Comparison of ENCODE assay signal across 13 mouse cellular contexts in genomic region chr2:155537761-155538462, GRCm38 (mm10). TPM values are rescaled to one million over a fixed set of nuclear protein-coding genes. Genes with fewer than 3 reads are reported as not detected.
DNase-seq lines count a peak whose midpoint lies in the region; ATAC-seq and TF ChIP-seq lines count a peak whose summit lies in the region.
"Had no signal": no experiment of that assay in that cellular context is flagged by ENCODE, and none has a peak within 500 bp of the region (broad histone marks: within the 10 kb centered on the region; RNA-seq: fewer than 3 reads in every experiment).

No protein-coding gene starts in this region.

- no peaks in the 10 kb centered on the region for H3K36me3 ChIP-seq in stomach, postnatal 0 days (ENCODE audit: control insufficient read depth, insufficient read depth, low read length)
- H3K36me3 ChIP-seq: limb, embryonic 12.5 days had no signal

- no peaks in the 10 kb centered on the region for H3K4me1 ChIP-seq in stomach, postnatal 0 days (replicated peaks; ENCODE audit: control insufficient read depth, insufficient read depth)
- H3K4me1 ChIP-seq: forebrain, embryonic 13.5 days; limb, embryonic 12.5 days had no signal

- H3K27me3 ChIP-seq in stomach, postnatal 0 days (ENCODE audit: control insufficient read depth, insufficient read depth, low read length): no peaks in the 10 kb centered on the region
- H3K27me3 ChIP-seq: forebrain, embryonic 13.5 days; limb, embryonic 12.5 days had no signal

- DNase-seq in adrenal gland, adult 8-10 months: peak; percentile 24
- no peak for DNase-seq in adrenal gland, adult 18-20 months (ENCODE audit: low spot score in 2 of 2)
- DNase-seq in retina, postnatal 1 day: peak; percentile 3
- no peak for DNase-seq in retina, embryonic 14.5 days (ENCODE audit: low spot score)
- peak; percentile 72 for DNase-seq in induced T-regulatory cell, adult 2 months (ENCODE audit: low read depth)
- DNase-seq in stomach, postnatal 0 days (ENCODE audit: low spot score): no peak
- DNase-seq in cerebellum, adult 18-20 months: no peak
- DNase-seq in urinary bladder, postnatal 10 days (ENCODE audit: low spot score): no peak
- DNase-seq: gastrocnemius, postnatal 14 days; heart, postnatal 14 days; kidney, adult 11 months had no signal

- H3K27ac ChIP-seq in stomach, postnatal 0 days (replicated peaks): no peak overlapping the region
- H3K27ac ChIP-seq: forebrain, embryonic 13.5 days; limb, embryonic 12.5 days had no signal

- H3K4me2 ChIP-seq in stomach, postnatal 0 days (replicated peaks; ENCODE audit: low read depth): no peak overlapping the region
- H3K4me2 ChIP-seq: forebrain, embryonic 13.5 days; limb, embryonic 12.5 days had no signal

- ATAC-seq in stomach, postnatal 0 days (ENCODE audit: low FRiP score, low TSS enrichment): 0 out of 2 replicates have a peak, but pooled peaks have one; percentile 35
- ATAC-seq: forebrain, embryonic 13.5 days had no signal

- TF ChIP-seq CTCF in stomach, postnatal 0 days (IDR thresholded peaks at IDR 0.05; ENCODE audit: low read depth): no peak

- no peak overlapping the region for H3K4me3 ChIP-seq in stomach, postnatal 0 days (ENCODE audit: low read depth, low read length)
- H3K4me3 ChIP-seq: forebrain, embryonic 13.5 days; limb, embryonic 12.5 days had no signal

- H3K9me3 ChIP-seq in stomach, postnatal 0 days (ENCODE audit: control insufficient read depth, low read length): no peaks in the 10 kb centered on the region
- H3K9me3 ChIP-seq: forebrain, embryonic 13.5 days; limb, embryonic 12.5 days had no signal

- no peak overlapping the region for H3K9ac ChIP-seq in stomach, postnatal 0 days (ENCODE audit: low read length)
- H3K9ac ChIP-seq: forebrain, embryonic 13.5 days; limb, embryonic 12.5 days had no signal

- no peak for TF ChIP-seq EP300 in stomach, postnatal 0 days (optimal IDR thresholded peaks at IDR 0.05)

- WGBS in stomach, postnatal 0 days: 70% methylated on average over 5 of the region's 5 CpGs

RNA-seq across cellular contexts. Expression of gene Ggt7, which starts 19.9 kb away (rescaled TPM):
- total RNA-seq in adrenal gland, adult 8-10 months (2022): 1 to 10 TPM; 3.6 to 9.0 (median 6.3) TPM
- total RNA-seq in adrenal gland, adult 18-20 months (2021): 1 to 10 TPM; 3.0 to 4.7 TPM
- polyA plus RNA-seq in stomach, postnatal 0 days (2015; fragmentation: Nextera tagmentation; extraction: Ambion mirVana): 2.6 and 2.9 TPM in 2 replicates

RNA-seq across cellular contexts. Expression of gene Acss2, which starts 20.2 kb away (rescaled TPM):
- total RNA-seq in adrenal gland, adult 8-10 months (2022): 10 to 100 TPM; 41.7 to 70.9 (median 65.8) TPM
- total RNA-seq in adrenal gland, adult 18-20 months (2021): 100 to 1,000 TPM in 1 of 2 experiments, 10 to 100 TPM in 1; 83.3 to 368 TPM
- 10.3 and 13.6 TPM in 2 replicates for polyA plus RNA-seq in stomach, postnatal 0 days (2015; fragmentation: Nextera tagmentation; extraction: Ambion mirVana)

RNA-seq across cellular contexts. Expression of gene Gss, which starts 54.7 kb away (rescaled TPM):
- 10 to 100 TPM; 57.8 to 78.0 (median 72.3) TPM for total RNA-seq in adrenal gland, adult 8-10 months (2022)
- 10 to 100 TPM; 41.4 to 67.5 TPM for total RNA-seq in adrenal gland, adult 18-20 months (2021)
- polyA plus RNA-seq in stomach, postnatal 0 days (2015; fragmentation: Nextera tagmentation; extraction: Ambion mirVana): 47.9 and 54.2 TPM in 2 replicates

Comparison
In these comparisons a context has a peak if more than half of its experiments do, and no peak if none do; other contexts are left out.
1. DNase-seq: peak in adrenal gland, adult 8-10 months (single experiment), retina, postnatal 1 day (single experiment) and induced T-regulatory cell, adult 2 months (single experiment); none in adrenal gland, adult 18-20 months (0 of 2), retina, embryonic 14.5 days (single experiment), stomach, postnatal 0 days (single experiment), cerebellum, adult 18-20 months (0 of 2) and urinary bladder, postnatal 10 days (single experiment).